Mouse (Mus musculus) neural tube, embryonic 11.5 days (tissue): ENCODE results near the gene Vmn1r233. TPM values are rescaled to one million over a fixed set of nuclear protein-coding genes. Genes with fewer than 3 reads are reported as not detected.
A peak's percentile ranks its signal among the peaks of the same experiment; 100 is the strongest.

Experiments used
- ATAC-seq: fragments of 200-750 bp; cut with Nextera tagmentation; 2 replicates; pipeline ENCODE4 v1.8.0; 2017; ENCODE audit warnings: moderate number of reproducible peaks, mild to moderate bottlenecking, moderate TSS enrichment, moderate library complexity; ENCODE audit not compliant: insufficient read depth, low FRiP score, low TSS enrichment
- DNase-seq: peaks from one replicate; pipeline ENCODE4 v3.0.0-alpha.2; 2015; ENCODE audit warnings: low spot score
- H3K27ac ChIP-seq: fragments of 300-500 bp; sonication (generic); 2 replicates; pipeline ENCODE4 v1.5.1; 2014; ENCODE audit warnings: low read depth, mild to moderate bottlenecking, low read length
- H3K27me3 ChIP-seq: fragments of 300-500 bp; sonication (generic); 2 replicates; pipeline ENCODE4 v1.6.1; 2014; ENCODE audit warnings: mild to moderate bottlenecking, low read length, mixed read lengths; ENCODE audit not compliant: control insufficient read depth, insufficient read depth
- H3K36me3 ChIP-seq: fragments of 300-500 bp; sonication (generic); 2 replicates; pipeline ENCODE4 v1.6.1; 2014; ENCODE audit warnings: mild to moderate bottlenecking, low read length, moderate library complexity, mixed read lengths; ENCODE audit not compliant: control insufficient read depth, insufficient read depth
- H3K4me1 ChIP-seq: fragments of 300-500 bp; sonication (generic); 2 replicates; pipeline ENCODE4 v1.6.1; 2014; ENCODE audit warnings: low read length, mixed read lengths; ENCODE audit not compliant: control insufficient read depth, insufficient read depth
- H3K4me2 ChIP-seq: fragments of 300-500 bp; sonication (generic); 2 replicates; pipeline ENCODE4 v1.6.1; 2014; ENCODE audit warnings: low read depth, mild to moderate bottlenecking, moderate library complexity
- H3K4me3 ChIP-seq: fragments of 300-500 bp; sonication (generic); 2 replicates; pipeline ENCODE4 v1.5.1; 2014; ENCODE audit warnings: low read depth, low read length
- H3K9ac ChIP-seq: fragments of 300-500 bp; sonication (generic); 2 replicates; pipeline ENCODE4 v1.6.1; 2014; ENCODE audit warnings: mild to moderate bottlenecking, low read length
- H3K9me3 ChIP-seq: fragments of 300-500 bp; sonication (generic); 2 replicates; pipeline ENCODE4 v1.6.1; 2016; ENCODE audit warnings: low read length; ENCODE audit not compliant: control insufficient read depth
- WGBS: fragments of 180-500 bp; shearing (Covaris S2); extraction: QIAGEN DNeasy Blood & Tissue Kit; methylation state at CpG from one replicate; pipeline ENCODE4 v1.1.7; 2014; 5-methylcytosine and 5-hydroxymethylcytosine counted together
- polyA plus RNA-seq: library from polyadenylated mRNA; unstranded; fragments of >200 nt; fragmentation: Nextera tagmentation; extraction: Ambion mirVana; gene quantifications from 2 replicates; pipeline ENCODE4 v1.2.1, GENCODE M21; 2014

Gene Vmn1r233
- polyA plus RNA-seq, 1 experiment from 2014 or later: not detected

DNA sequence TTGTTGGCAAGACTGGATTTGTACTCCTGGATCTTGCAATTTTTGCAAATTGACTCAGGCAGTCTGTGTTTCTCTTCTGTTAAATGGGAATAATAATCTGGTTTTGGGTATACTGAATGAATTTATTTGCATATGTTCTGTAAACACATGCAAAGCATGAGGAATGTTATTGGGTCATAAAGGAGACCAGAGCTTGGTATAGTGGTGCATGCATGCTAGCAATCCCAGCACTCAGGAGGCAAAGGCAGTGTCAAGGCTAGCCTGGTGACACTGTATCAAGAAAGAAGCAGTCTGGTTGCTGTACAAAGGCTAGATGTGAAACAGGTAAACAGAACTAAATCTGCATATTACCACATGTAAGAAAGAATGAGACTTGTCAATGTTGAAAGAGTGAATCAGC, 49.6 kb downstream of the Vmn1r233 start:
- ATAC-seq: no peak
- no peaks in the 10 kb centered on the region; the same call in 1 of the 2 replicates for H3K36me3 ChIP-seq
- H3K9ac ChIP-seq: peak overlapping the region; percentile 57
- no peaks in the 10 kb centered on the region for H3K27me3 ChIP-seq
- H3K27ac ChIP-seq: no peak overlapping the region
- H3K4me1 ChIP-seq: peaks cover 5% of the 10 kb centered on the region
- DNase-seq: no peak
- peak overlapping the region; percentile 75 for H3K4me3 ChIP-seq
- H3K9me3 ChIP-seq: no peaks in the 10 kb centered on the region
- peak overlapping the region; percentile 75 for H3K4me2 ChIP-seq

DNA sequence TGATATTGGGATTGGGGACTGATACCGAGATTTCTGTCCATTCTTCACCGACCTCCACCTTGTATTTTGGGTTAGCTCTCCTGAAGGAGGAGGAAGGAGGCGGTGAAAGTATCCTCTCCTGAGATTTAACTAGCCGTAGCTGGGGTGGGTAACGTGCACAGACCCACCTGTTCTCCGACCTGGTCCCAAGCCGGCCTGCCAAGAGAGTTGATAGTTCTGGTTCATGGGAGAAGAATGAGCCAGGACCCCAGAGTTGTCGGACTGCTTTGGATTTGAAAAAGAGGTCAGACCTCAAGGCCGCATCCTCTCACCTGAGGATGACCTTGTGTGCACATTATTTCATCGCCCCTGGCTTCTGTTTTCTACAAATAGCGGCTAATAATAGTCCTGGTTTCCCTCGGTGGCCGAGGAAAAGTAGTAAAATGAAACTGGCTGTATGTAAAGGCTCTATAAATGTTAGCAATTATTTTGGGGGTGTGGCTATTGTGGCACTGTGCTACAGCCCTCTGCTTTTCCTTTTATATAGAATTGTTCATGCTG, 50.2 kb downstream of the Vmn1r233 start:
- ATAC-seq (no peak), DNase-seq (no peak)
- H3K4me2 ChIP-seq: peak overlapping the region; percentile 75
- H3K4me3 ChIP-seq: peak overlapping the region; percentile 75
- H3K9me3 ChIP-seq: no peaks in the 10 kb centered on the region
- 2% methylated on average over 13 of the region's 13 CpGs for WGBS
- H3K9ac ChIP-seq: peak overlapping the region; percentile 57
- H3K27me3 ChIP-seq: no peaks in the 10 kb centered on the region
- H3K36me3 ChIP-seq: no peaks in the 10 kb centered on the region
- peak overlapping the region; percentile 83 for H3K27ac ChIP-seq
- peaks cover 5% of the 10 kb centered on the region for H3K4me1 ChIP-seq

DNA sequence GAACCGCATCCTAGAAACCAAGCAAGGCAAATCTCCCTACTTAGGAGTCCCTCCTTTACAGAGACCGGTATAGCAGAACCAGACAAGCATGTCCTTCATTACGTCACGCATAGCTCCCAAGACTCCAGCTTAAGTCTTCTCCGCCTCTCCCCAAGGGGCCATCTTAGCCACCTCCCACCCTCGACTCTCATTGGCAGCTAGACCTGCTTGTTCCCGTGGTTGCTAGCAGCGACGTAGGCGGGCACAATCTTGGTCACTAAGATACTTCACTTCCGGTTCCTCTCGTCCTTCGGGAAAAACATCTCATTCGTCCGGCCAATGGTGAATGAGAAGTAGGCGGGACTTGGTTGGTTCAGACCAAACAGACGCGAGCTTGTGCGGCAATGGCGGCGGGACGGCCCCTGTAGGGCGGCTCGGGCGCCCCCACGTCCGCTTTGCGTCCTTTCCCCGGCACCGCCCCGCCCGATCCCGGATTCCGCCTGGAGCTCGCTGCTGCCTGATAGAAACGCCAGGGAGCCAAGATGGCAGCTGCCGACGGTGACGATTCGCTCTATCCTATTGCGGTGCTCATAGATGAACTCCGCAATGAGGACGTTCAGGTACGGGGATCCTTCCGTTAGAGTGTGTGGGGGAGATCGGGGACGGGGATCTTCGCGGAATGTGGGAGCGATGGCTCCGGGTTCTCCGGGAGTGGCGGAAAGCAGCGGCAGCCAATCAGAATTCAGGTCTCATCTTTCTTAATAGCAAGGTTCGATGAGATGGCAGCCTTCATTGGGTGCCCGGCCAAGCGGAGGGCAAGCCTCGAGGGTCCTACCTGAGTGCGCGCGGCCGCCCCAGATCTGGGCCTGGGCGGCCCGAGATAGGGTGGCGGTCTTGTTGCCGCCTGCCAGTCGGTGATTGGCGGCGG, 51.0 kb downstream of the Vmn1r233 start, which contains the start of gene Ppp2r1a:
TSS of gene Ppp2r1a (plus strand) at position 327 of the 907 bp plus-strand sequence.
- Histone ChIP-seq H3K4me2 (peak within 1 kb of the TSS; percentile 75), H3K4me3 (peak within 1 kb of the TSS; percentile 75), H3K9ac (peak within 1 kb of the TSS; percentile 67), H3K27me3 (no peaks in the 10 kb centered on the region), H3K36me3 (no peaks in the 10 kb centered on the region), H3K9me3 (no peaks in the 10 kb centered on the region), H3K27ac (peak within 1 kb of the TSS; percentile 83), H3K4me1 (peaks cover 5% of the 10 kb centered on the region)
- under 1% methylated on average over 69 of the region's 69 CpGs for WGBS
- ATAC-seq (peak; percentile 98), DNase-seq (peak; percentile 98)

DNA sequence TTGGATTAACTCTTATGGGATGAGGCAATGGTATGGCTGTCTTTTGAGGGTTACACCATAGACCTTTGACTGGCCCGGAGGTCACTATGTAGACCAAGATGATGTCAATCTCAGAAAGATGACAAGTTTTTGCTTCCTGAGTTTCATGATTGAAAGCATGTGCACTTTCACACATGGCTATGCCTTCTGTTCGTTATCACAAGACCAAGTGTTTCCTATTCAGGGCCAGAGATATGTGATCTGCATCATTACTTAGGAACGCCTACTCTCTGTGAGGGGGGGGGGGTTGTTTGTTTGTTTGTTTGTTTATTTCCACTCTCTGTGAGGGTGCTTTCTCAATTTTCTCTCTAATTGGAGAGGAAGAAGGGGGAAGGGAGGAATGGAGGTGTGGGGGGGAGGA, 52.0 kb downstream of the Vmn1r233 start:
- Histone ChIP-seq H3K4me2 (peak overlapping the region; percentile 42), H3K27ac (peak overlapping the region; percentile 77; the same call in 1 of the 2 replicates), H3K4me3 (peak overlapping the region; percentile 75), H3K36me3 (no peaks in the 10 kb centered on the region), H3K9ac (peak overlapping the region; percentile 67), H3K27me3 (no peaks in the 10 kb centered on the region), H3K9me3 (no peaks in the 10 kb centered on the region), H3K4me1 (peaks cover 5% of the 10 kb centered on the region)
- no peak for DNase-seq
- 58% methylated on average over 3 of the region's 3 CpGs for WGBS
- ATAC-seq: no peak; the same call in 1 of the 2 replicates

Other genes with a start within 250 kb of the Vmn1r233 start
- not detected in 2 replicates for gene Vmn1r228, start 210.3 kb downstream of the Vmn1r233 start, polyA plus RNA-seq
- not detected in 2 replicates for gene Vmn1r229, start 184.9 kb downstream of the Vmn1r233 start, polyA plus RNA-seq
- gene Vmn1r230, start 156.0 kb downstream of the Vmn1r233 start, polyA plus RNA-seq: not detected in 2 replicates
- gene Vmn1r231, start 91.4 kb downstream of the Vmn1r233 start, polyA plus RNA-seq: not detected in 2 replicates
- not detected in 2 replicates for gene Vmn1r232, start 76.8 kb downstream of the Vmn1r233 start, polyA plus RNA-seq
- gene Ppp2r1a, start 51.2 kb downstream of the Vmn1r233 start, polyA plus RNA-seq: 558 and 601 TPM in 2 replicates
- 20.5 TPM in 2 replicates for gene Zfp160, start 12.4 kb upstream of the Vmn1r233 start, polyA plus RNA-seq
- gene Vmn1r234, start 229.6 kb upstream of the Vmn1r233 start, polyA plus RNA-seq: not detected in 2 replicates